Mouse (Mus musculus): ENCODE data around the gene Prune1. TPM values are rescaled to one million over a fixed set of nuclear protein-coding genes. Genes with fewer than 3 reads are reported as not detected.

Gene Prune1
- total and polyA plus RNA-seq, 3 experiments = 8.4 to 9.1 (median 8.5) TPM

GRCm38 (mm10) chr3:95266052-95266451 is 15.8 kb downstream of the Prune1 start:
- DNase-seq (ENCODE audit: extremely low read depth) = no peak
- H3K9ac ChIP-seq (ENCODE audit: insufficient read depth, low read depth) = no peak overlapping the region
- no peak overlapping the region for H3K4me3 ChIP-seq (replicated peaks in 1 of 3; ENCODE audit: low read depth in 2 of 3, low read length in 2 of 3, poor library complexity in 1 of 3)
- H3K27me3 ChIP-seq (replicated peaks) = no peaks in the 10 kb centered on the region
- H3K4me2 ChIP-seq (ENCODE audit: insufficient read depth, low read depth, poor library complexity, severe bottlenecking) = no peak overlapping the region
- H3K9me3 ChIP-seq (replicated peaks; ENCODE audit: low read length) = peaks cover 2% of the 10 kb centered on the region
- dilution Hi-C loops (cut with MboI; ENCODE audit: extremely low pct_ligation_motif_present, extremely low pct_unique_long_range_greater_than_20kb, low sequenced_read_pairs) = no loop called here
- in situ Hi-C loops (cut with MboI; ENCODE audit: low pct_ligation_motif_present, low pct_unique_long_range_greater_than_20kb, low sequenced_read_pairs) = loop anchor here (5.0 kb wide), 1 partner anchor 134 kb away; the partner anchor contains the start of genes Lysmd1 and Scnm1
- no peak for TF ChIP-seq MEF2A (IDR thresholded peaks at IDR 0.05; ENCODE audit: borderline replicate concordance, low read depth, low read length)
- TF ChIP-seq EP300 (IDR thresholded peaks at IDR 0.05; ENCODE audit: low read length) = no peak
- TF ChIP-seq SMC3 (IDR thresholded peaks at IDR 0.05; ENCODE audit: low read depth, low read length) = no peak
- TF ChIP-seq ZMIZ1 (IDR thresholded peaks at IDR 0.05; ENCODE audit: low read depth, low read length) = no peak
- TF ChIP-seq MAZ (IDR thresholded peaks at IDR 0.05; ENCODE audit: low read depth, low read length) = no peak
- TF ChIP-seq MAFK (IDR thresholded peaks at IDR 0.05; ENCODE audit: insufficient replicate concordance, low read length) = no peak
- TF ChIP-seq JUN (IDR thresholded peaks at IDR 0.05; ENCODE audit: insufficient read depth, low read depth, low read length) = no peak
- no peak for TF ChIP-seq MAX (IDR thresholded peaks at IDR 0.05; ENCODE audit: low read length)
- TF ChIP-seq NRF1 (IDR thresholded peaks at IDR 0.05; ENCODE audit: low read depth, low read length) = no peak
- TF ChIP-seq ZNF384 (IDR thresholded peaks at IDR 0.05; ENCODE audit: low read depth, low read length) = no peak
- peaks cover 8 to 65% of the 10 kb centered on the region in 2 experiments for H3K36me3 ChIP-seq (replicated peaks in 1 of 2; ENCODE audit: control insufficient read depth in 1 of 2, insufficient read depth in 1 of 2, low read length in 1 of 2)
- no peak overlapping the region for H3K27ac ChIP-seq (ENCODE audit: insufficient read depth, low read depth)
- H3K4me1 ChIP-seq (ENCODE audit: control insufficient read depth in 1 of 2, insufficient read depth in 2 of 2) = peaks cover 0 to 11% of the 10 kb centered on the region in 2 experiments; a peak in 1 of 4 replicates
- H3K79me2 ChIP-seq (replicated peaks; ENCODE audit: control insufficient read depth, extremely low read depth, insufficient read depth, poor library complexity, severe bottlenecking) = no peaks in the 10 kb centered on the region

- DNase-seq (ENCODE audit: extremely low read depth) = no peak
- Histone ChIP-seq H3K9me3 (replicated peaks; ENCODE audit: low read length) (peaks cover 2% of the 10 kb centered on the region), H3K9ac (ENCODE audit: insufficient read depth, low read depth) (no peak overlapping the region), H3K4me3 (replicated peaks in 1 of 3; ENCODE audit: low read depth in 2 of 3, low read length in 2 of 3, poor library complexity in 1 of 3) (no peak overlapping the region), H3K27me3 (replicated peaks) (no peaks in the 10 kb centered on the region), H3K79me2 (replicated peaks; ENCODE audit: control insufficient read depth, extremely low read depth, insufficient read depth, poor library complexity, severe bottlenecking) (no peaks in the 10 kb centered on the region), H3K36me3 (replicated peaks in 1 of 2; ENCODE audit: control insufficient read depth in 1 of 2, insufficient read depth in 1 of 2, low read length in 1 of 2) (peaks cover 8 to 69% of the 10 kb centered on the region in 2 experiments), H3K4me1 (ENCODE audit: control insufficient read depth in 1 of 2, insufficient read depth in 2 of 2) (peaks cover 0 to 11% of the 10 kb centered on the region in 2 experiments; a peak in 1 of 4 replicates), H3K4me2 (ENCODE audit: insufficient read depth, low read depth, poor library complexity, severe bottlenecking) (no peak overlapping the region), H3K27ac (ENCODE audit: insufficient read depth, low read depth) (no peak overlapping the region)
- TF ChIP-seq MYC (IDR thresholded peaks at IDR 0.05; ENCODE audit: low read depth, low read length) = no peak
- no peak for TF ChIP-seq ZNF384 (IDR thresholded peaks at IDR 0.05; ENCODE audit: low read depth, low read length)
- TF ChIP-seq ZC3H11A (IDR thresholded peaks at IDR 0.05; ENCODE audit: low read depth, low read length) = no peak
- TF ChIP-seq JUN (IDR thresholded peaks at IDR 0.05; ENCODE audit: insufficient read depth, low read depth, low read length) = no peak
- no peak for TF ChIP-seq NELFE (IDR thresholded peaks at IDR 0.05; ENCODE audit: low read depth, low read length)
- dilution Hi-C loops (cut with MboI; ENCODE audit: extremely low pct_ligation_motif_present, extremely low pct_unique_long_range_greater_than_20kb, low sequenced_read_pairs) (no loop called here), in situ Hi-C loops (cut with MboI; ENCODE audit: low pct_ligation_motif_present, low pct_unique_long_range_greater_than_20kb, low sequenced_read_pairs) (loop anchor here (5.0 kb wide), 1 partner anchor 132 kb away; the partner anchor contains the start of genes Lysmd1 and Scnm1)
Measured at GRCm38 (mm10) chr3:95264724-95265123, 17.2 kb downstream of the Prune1 start.
